Mouse (Mus musculus): ENCODE data around the gene Dpf3.

Dpf3 gene

DNA sequence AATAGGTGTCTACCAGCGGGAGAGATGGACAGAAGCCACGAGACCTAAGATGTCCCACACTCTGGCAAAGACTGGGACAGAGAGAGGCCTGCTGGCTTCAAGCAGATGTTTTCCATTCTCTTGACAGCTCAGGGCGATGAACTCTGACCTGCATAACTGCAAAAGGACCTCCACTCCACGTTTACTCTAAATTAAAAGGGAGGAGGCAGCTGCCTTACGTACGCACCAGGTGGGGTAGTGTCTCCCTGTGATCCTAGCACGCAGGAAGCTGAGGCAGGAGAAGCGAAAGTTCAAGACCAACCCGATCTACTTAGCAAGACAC, 8.4 kb upstream of the Dpf3 start:
- no peak for DNase-seq

DNA sequence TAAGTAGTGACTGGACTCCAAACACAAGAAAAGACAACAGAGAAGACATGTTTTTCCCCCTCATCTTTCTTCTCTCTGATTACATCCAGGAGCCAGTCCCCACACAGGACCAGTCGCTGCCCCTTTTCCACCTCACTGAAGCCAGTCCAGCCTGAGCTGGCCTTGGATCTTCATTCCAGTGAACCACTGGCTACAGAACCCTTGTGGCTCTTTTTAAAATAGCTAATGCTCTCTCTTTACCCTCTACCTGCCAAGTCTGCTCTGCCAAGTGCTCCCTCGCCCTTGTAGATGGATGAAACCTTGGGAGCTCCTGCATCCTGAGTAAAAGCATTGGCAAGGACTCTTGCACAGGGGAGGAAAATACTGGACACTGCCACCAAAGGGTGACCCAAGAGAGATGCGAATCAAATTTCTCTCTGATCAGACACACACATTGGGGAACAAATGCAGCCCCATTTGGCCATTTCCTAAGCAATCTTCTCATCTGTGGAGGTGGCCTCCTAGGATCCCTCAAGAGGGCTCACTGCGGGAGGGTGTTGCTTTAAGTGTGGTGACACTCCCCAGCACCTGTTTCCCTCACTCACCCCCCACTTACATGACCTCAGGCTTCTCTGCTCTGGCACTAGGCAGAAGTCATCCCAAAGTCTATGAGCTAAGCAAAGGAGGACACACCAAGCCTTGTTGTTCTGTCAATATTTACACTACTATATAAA, 7.9 kb upstream of the Dpf3 start:
- no peak for DNase-seq

DNA sequence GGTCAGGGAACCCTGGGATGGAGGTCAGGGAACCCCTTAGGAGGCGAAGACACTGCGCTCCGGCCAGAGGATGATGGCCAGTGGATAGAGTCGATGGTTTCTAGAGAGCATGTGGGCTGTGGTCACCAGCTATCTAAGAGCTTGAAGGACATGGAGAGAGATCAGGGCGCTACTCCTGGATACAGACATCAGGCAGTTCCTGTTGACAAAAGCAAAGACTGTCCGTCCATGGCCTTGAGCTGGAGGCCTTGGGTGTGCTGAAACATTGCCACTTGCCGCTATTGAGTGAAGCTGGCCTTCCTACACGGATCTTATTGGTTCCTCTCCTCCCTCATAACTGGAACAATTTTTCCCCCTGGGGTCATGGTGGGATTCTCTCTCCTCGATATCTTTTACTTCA, 6.7 kb upstream of the Dpf3 start:
- DNase-seq = no peak

DNA sequence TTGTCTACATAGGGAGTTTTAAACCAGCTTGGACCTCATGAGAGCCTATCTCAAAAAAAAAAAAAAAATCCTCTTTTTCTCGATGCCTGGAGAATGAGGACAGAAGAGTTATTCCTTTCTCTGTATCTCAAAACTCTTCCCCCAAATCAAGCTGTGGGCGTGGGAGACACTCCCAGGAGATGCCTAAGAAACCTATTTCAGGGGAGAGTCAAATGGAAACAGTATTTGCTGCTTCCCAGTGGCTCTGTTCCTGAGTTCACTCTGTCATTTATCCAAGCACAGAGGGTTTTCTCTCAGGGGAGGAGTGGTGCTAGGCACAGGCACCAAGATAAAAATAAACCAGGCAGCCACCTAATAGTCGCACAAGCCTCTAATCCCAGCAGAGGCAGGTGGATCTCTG, 5.3 kb upstream of the Dpf3 start:
- no peak for DNase-seq

DNA sequence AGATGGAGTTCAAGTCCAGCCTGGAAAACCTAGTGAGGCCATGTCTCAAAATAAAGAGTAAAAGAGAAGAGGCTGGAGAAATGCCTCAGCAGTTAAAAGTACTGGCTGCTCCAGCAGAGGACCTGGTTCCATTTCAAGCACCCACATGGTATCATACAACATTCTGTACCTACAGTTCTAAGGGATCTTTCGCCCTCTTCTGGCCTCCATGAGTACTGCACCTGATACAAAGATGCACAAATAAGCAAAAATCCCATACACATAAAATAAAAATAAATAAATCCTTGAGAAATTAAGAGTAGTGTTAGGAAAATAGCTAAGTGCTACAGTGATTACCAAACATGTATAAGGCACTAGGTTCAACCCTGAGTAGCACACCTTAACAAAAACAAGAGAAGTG, 4.1 kb upstream of the Dpf3 start:
- no peak for DNase-seq

DNA sequence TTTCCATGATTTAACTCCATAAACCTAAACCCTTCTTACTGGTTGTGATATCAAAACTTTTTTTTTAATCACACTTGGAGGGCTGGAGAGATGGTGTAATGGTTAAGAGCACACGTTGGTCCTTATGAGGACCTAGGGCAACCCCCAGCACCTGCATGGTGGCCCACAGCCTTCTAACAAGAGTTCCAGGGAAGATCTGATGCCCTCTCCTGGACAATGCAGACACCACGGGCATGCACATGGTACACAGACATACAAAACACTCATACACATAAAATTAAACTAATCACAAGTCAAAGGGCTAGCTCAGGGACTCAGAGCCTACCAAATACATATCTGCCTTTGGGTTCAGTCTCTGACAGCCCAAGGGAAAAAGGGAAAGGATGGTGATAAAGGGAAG, 2.2 kb upstream of the Dpf3 start:
- DNase-seq = no peak

DNA sequence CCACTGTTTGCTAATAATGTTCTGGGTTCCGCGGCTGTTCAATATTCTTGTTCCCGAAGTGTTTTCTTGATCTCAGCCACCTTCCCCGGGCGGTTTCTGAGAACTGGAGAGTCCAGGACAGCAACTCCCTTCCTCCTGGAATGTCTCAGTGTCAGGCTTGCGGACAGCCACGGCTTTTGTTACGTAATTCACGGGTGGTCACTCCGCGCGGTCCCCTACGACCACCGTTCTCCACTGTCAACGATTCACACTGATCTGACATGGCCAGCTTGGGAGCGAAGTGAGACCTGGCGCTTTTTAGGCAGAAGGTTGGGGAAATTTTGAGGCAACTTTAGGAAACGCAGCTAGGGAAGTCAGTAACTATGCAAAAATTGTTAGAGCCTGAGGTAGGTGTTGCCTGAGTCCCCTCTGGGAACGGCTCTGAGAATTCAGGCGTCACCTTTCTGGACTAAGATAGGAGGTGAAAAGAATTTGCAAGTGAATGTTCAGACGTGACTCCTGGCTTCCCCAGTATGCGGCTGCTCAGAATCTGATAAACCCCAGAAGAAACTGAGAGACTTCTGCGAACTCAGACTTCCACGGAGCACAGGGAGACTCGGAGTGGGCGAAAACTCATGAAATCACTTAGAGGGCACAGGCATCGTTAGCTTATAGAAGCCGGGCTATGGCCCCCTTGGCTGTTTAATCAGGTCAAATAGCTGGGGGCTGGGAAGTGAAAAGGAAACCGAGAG, 860 bp upstream of the Dpf3 start:
- peak; percentile 46 to 61 for DNase-seq

DNA sequence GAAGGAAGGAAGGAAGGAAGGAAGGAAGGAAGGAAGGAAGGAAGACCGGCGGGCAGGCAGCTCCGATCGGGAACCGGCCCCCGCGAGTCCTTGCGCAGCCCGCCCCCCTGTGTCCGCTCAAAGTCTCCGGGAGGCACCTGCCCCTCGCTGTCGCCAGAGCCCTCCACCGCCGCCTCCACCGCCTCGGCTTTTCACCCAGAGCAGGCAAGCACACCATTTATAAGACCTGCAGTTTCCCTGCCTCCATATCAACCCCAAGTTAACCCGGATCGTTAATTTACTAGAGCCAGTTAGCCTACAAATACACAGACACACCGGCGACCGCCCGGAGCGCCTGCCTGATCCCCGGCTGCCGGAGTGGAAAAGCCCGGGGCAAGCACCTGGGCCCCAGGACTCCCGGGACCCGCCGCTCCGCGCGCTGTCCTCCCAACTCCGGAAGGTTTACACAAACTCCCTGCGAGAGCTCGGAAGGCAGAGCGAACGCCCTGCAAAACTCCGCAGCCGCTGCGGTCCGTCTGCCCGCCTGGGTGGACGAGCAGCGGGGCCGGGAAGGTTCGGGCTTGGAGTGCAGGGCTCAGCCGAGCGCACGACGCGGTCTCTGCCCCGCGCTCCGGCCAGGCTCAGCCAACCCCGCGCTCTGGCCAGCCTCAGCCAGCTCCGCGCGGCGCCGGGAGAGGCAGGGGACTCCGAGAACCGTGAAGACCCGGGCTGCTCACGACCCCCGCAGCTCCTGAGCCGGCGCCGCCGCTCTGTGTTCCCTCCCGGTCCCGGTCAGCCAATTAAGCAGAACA, 650 bp downstream of the Dpf3 start:
- DNase-seq = peak; percentile 59 to 61

DNA sequence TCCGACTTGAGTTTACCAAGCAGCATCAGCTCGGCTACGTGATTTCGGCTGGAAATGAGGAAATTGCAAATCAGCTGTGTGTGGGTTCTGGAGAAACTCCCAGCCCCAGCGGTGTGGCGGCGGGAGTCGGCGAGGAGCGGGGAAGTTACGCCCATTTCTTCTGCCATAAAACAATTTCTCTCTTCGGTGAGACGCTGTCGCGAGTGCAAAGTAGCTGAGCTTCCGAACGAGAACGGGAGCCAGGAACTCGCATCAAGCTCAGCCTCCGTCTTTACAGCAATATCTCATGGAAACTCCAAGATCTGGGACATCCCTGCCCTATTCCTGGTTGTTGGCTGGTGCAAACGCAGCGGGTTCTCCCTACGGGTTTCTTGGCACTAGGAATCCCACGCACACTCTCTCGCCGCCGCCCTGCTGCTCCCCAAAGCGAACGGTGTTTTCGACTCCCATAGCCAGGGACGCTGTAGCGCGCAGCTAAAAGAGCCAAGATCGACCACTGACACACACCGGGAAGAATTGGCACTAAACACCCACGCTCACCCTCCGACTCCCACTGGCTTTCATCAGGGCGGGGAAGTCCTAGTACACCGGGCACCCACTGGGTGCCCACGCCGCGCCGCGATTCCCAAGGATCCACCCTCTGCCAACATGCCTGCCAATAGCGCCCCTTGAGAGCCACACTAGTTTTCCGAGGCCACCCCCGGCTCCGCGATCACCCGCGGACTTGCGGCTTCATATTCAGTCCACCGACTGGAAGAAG, 1.4 kb downstream of the Dpf3 start:
- peak; percentile 63 to 71 for DNase-seq

DNA sequence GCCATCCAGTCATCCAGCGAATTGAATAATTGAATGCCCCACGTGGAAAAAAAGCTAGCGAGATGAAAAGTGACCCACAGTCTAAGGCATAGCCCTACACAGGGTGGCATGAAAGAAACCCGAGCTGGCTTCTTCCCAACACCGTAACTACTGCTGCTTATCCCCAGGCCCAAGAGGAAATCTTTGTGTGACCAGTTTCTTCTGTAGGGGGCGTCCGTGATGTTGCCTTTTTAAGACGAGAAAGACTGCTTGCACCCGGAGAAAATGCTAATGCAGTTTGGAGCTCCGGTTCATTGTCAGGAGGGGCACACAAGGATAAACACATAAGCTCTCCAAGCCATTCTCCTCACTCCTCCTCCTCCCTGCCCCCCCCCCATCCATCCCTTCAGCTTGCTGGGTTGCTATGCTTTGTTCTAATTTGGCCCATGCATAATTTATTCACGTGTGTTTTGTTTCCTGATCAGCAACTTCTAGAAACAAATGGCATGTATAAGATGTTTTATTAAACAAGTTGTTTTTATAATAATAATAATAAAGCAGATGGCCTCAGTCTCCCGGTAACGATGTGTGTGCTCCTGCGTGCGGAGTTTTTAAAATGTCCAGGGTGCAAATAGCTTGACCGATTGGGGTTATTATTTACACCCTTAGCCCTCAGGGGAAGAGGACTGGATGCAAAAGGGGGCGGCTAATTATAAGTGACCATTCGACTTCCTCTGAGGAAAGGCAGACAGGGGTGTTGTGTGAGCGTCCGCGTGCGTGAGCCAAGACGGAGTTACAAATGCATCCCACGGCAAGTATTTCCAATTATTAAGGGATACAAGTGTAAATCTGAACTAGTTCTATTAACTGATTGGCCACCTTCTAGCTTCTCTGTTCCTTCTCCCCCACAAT, 2.4 kb downstream of the Dpf3 start:
- peak; percentile 22 to 47 for DNase-seq

DNA sequence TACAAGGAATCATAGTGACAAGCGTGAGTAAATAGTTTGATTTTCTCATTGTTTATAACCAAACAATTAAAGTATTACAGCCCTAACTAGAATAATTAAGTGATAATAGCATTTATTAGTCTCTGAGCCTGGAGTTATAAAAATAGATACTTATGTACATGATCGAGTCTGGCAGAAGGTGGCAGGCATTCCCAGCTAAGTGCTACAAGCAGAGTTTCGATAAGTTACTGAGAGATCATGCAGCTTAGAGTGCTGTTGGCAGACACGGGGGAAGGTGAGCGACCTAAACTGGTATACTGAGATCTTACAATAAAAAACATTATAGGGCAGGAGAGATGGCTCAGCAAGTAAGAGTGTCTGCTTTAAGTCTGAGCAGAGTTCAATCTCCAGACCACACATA, 3.9 kb downstream of the Dpf3 start:
- DNase-seq = no peak

DNA sequence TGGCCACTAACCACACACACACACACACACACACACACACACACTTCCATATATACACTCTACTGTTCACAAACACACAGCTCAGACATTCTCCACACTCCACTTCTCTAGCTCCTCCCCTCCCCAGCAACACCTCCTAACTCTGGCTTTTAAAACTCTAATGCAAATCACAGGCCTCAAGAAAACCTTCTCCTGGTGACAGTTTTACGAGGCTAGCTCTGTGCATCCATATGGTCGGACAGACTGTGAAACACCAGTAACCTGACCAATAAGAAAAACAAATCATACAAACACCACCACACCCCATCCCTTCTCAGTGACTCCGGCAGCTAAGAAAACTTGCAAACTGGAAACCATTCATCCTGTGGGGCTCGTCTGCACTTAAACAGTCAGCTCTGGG, 6.1 kb downstream of the Dpf3 start:
- no peak for DNase-seq

DNA sequence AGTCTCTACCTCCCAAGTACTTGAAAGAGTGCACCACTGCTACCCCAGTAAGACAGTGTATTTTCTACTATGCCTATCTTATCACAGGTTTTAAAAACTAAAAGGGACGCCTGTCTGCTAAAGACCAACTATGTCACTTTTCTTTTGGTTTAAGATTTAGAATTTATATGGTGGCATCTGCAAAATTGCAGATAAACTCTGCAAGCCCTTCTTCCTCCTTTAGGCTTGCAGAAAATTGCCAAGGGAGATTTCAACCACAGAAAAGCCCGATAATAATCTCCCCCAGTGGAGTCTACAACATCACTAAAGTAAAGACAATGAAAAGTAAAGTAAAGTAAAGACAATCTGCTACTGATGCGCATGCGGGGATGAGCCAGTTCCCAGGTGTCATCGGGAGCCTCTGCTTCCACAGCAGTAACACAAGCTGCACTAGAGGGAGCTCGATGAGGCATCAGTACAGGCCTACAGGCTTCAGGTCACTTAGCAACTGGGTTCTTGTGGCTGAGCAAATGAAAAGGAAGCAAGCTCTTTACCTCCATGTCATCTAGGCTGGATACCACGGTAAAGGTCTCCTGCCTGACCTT, 7.6 kb downstream of the Dpf3 start:
- no peak for DNase-seq

DNA sequence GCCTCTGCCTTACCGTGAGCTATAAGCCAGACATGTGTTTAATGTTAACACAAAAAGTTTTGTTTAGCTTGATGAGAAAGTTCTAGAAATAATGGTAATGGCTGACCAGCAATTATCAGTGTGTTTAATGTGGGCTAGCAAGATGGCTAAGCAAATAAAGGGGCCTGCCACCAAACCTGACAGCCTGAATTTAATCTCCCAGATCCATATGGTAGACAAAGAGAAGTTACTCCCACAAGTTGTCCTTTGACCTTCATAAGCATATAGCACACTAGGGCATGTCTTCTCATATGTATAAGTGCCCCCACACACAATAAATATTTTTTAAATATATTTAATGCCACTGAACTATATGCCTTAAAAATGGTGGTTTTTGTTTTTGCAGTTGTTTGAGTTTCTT, 8.4 kb downstream of the Dpf3 start:
- DNase-seq = no peak

DNA sequence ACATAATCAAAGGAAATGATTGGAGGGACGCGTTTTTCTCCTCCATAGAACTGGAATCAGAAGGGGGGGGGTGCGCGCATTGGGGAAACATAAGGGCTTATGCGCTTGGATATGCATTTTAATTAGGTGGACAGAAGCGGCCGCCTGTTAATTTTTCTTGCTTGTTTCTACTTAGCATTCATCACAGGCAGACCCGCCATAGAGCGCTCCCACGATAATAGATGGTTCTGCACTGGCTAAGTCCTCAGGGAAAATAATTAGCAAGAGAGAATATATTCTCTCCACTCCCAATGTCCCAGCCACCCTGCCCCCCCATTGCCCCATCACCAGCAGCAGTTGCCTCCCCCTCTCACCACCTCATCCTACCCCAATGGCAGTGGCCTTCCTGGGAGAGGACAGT, 11.2 kb downstream of the Dpf3 start:
- DNase-seq = no peak

DNA sequence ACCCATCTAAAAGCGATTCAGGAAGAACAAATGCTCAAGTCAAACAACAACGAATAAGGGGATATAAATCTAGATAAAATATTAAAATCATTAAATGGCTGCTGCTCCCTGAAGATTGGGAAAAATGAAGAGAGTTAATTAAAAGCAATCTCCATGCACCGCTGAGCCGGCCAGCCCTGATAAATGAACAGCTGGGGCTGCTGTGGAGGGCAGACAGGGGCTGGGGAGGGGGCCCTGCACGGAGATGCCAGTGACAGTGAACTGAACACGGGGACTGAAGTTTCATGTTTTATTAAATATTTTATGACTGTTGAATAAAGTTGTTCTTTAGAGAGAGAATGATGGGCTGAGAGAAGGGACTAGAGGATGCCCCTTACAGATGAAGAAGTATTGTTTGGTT, 12.1 kb downstream of the Dpf3 start:
- no peak for DNase-seq

DNA sequence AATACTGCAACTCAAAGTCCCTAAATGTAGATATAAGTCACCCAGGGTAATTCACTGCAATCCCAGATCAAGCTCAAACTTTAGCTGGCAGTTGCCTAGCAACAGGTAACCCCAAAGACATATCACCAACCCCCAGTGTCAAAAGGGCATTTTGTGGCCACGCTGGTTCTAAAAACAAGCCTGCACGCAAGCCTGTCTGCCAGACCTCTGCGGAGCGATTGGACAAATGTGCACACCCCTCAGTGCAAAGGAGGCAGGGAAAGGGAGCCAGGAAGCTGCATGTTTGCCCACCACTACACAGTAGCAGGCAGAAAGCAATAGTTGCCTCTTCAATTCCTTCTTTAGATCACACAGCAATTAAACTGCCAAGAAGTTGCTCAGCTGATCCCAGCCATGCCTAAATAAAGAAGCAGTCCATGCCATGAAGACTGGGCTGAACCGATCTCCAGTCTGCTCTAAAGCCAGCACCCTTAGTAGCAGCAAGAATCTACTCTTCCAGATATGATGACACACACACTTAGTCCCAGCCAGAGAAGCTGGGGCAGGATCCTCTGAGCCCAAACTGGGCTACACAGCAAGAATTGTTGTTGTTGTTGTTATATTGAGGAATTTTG, 13.4 kb downstream of the Dpf3 start:
- no peak for DNase-seq

DNA sequence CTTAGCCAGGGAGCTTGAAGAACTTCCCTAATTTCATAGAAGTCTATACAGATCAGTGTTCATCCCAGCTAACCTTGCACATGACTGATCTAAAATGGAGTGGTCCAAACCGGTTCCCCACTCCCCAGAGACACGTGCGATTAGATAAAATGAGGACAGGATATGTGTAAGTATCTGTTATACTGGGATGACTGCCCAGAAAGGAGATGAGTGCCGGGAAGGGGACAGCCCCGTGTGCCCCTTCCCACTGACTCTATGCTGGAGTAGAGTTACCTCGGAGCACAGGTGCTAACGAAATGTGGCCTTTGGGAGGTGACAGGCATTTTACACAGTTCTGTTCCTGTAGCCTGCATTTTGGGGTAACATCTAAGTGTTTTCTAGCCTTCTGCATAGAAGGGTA, 15.8 kb downstream of the Dpf3 start:
- no peak for DNase-seq

DNA sequence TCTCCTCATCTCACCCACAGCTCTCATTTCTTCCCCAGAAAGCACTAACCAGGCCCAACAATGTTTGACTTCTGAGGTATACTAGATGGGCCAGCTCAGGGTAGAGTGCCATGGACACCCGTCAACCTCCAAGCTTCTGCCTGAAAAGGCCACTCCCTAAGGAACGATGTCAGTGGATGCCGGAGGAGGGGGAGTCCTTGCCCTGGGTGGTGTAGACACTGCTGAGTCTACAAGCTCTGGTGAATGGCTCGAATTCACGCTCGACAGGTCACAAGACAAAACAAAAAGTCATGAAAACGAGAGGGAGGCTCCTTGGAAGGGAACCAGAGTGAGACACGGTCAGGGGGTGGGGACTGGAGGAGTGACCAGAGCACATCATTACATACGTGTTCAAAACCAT, 17.4 kb downstream of the Dpf3 start:
- DNase-seq = no peak

DNA sequence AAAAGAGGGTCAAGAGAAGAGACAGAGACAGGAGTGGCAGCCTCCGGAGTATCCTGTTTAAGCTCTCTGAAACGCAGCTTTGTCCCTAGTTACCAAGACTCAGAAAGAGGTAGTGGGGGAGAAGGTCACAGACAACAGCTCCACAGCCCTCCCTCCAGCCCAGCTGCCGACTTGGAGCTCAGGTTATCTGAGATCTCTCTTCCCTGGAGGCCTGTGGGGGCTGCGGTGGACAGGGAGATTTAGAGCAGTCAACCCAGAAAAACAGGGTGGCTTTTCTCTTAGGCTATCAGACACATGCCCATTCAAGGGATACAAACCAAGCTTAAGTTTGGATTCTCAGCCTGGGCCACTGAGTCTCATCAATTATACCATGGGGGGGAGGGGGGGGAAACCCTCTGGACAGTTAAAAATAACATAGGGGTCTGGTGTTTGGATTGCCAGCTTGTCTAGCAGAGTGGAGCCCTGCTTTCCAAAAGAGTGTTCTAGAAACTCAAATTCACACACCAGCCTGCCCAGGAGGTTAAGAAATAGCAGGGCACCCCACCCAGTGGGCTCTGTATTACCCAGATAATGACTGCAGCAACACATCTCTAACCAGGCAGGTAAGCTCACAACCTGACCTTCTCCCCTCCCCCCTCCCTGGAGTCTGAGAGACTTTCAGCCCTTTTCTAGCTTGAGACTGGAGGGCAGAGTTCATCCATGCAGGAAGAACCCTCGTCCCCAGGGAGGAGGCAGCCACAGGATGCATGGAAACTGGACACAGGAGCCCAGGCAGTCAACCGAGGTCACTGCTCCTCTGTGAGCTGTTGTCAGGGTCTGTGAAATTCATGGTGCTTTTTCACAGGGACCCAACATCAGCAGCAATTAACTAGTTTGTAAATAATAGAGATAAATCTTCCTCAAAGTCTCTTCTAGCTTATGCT, 20.7 kb downstream of the Dpf3 start:
- no peak for DNase-seq

Data from cerebellum, postnatal 36 days (tissue).